In the genomic region with DNA sequence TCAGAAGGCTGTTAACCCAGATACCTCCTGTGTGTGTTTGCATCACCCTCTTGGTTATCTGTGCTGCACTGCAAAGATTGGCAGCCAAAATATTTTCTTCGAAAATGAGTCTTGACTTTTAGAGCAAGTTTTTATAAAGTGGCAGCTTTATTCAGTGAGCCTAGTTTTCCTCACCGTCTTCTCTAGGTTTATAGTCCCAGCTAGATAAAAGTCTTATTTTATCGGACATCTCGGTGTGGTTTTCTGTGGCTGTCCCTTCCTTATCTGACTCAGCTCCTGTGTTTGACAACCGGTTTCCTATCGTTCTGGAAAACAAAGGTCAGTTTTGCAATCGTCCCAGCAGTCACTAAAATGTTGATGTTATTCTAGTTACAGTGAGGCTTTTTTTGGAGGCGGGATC, we compare ENCODE assay signal across 9 mouse cellular contexts. TPM values are rescaled to one million over a fixed set of nuclear protein-coding genes. Genes with fewer than 3 reads are reported as not detected.
DNase-seq lines count a peak whose midpoint lies in the region; ATAC-seq and TF ChIP-seq lines count a peak whose summit lies in the region.
"Had no signal": no experiment of that assay in that cellular context is flagged by ENCODE, and none has a peak within 500 bp of the region (broad histone marks: within the 10 kb centered on the region; RNA-seq: fewer than 3 reads in every experiment).

No protein-coding gene starts in this region.

- H3K4me3 ChIP-seq in kidney, embryonic 14.5 days (ENCODE audit: low read length) = no peak overlapping the region; the same call in 1 of the 2 replicates
- H3K4me3 ChIP-seq in embryonic facial prominence, embryonic 13.5 days = 0 out of 2 replicates have a peak overlapping the region, but pooled peaks have one; percentile 89
- peak overlapping the region; percentile 86 for H3K4me3 ChIP-seq in intestine, postnatal 0 days (ENCODE audit: low read depth, low read length)
- 0 out of 2 replicates have a peak overlapping the region, but pooled peaks have one; percentile 82 for H3K4me3 ChIP-seq in neural tube, embryonic 12.5 days
- H3K4me3 ChIP-seq in thymus, adult 2 months (ENCODE audit: control insufficient read depth, insufficient read depth, low read length) = no peak overlapping the region

- peaks cover 7% of the 10 kb centered on the region; the same call in 1 of the 2 replicates for H3K9me3 ChIP-seq in kidney, embryonic 14.5 days (ENCODE audit: control insufficient read depth, low read length)
- no peaks in the 10 kb centered on the region for H3K9me3 ChIP-seq in embryonic facial prominence, embryonic 13.5 days
- no peaks in the 10 kb centered on the region for H3K9me3 ChIP-seq in intestine, postnatal 0 days (ENCODE audit: control insufficient read depth)
- no peaks in the 10 kb centered on the region for H3K9me3 ChIP-seq in neural tube, embryonic 12.5 days

- peaks cover 4% of the 10 kb centered on the region; the same call in 1 of the 2 replicates for H3K36me3 ChIP-seq in kidney, embryonic 14.5 days (ENCODE audit: control insufficient read depth, insufficient read depth, low read length)
- peaks cover 13% of the 10 kb centered on the region for H3K36me3 ChIP-seq in embryonic facial prominence, embryonic 13.5 days
- H3K36me3 ChIP-seq in intestine, postnatal 0 days (ENCODE audit: control insufficient read depth, insufficient read depth) = no peaks in the 10 kb centered on the region
- no peaks in the 10 kb centered on the region for H3K36me3 ChIP-seq in neural tube, embryonic 12.5 days
- H3K36me3 ChIP-seq in thymus, adult 2 months (ENCODE audit: control insufficient read depth, insufficient read depth, low read length) = no peaks in the 10 kb centered on the region

- no peak for ATAC-seq in kidney, embryonic 14.5 days (ENCODE audit: low FRiP score, low TSS enrichment)
- no peak for ATAC-seq in embryonic facial prominence, embryonic 13.5 days (ENCODE audit: insufficient number of reproducible peaks, insufficient read depth, low FRiP score, low TSS enrichment, low read depth)
- no peak for ATAC-seq in intestine, postnatal 0 days
- no peak for ATAC-seq in neural tube, embryonic 12.5 days (ENCODE audit: low FRiP score, low read depth)

- no peak for TF ChIP-seq CTCF in intestine, postnatal 0 days (IDR thresholded peaks at IDR 0.05; ENCODE audit: low read depth)
- no peak for TF ChIP-seq CTCF in thymus, adult 2 months (IDR thresholded peaks at IDR 0.05; ENCODE audit: borderline replicate concordance, control insufficient read depth, extremely low read depth, insufficient read depth, low read length, poor library complexity)

- peaks cover 6% of the 10 kb centered on the region; the same call in 1 of the 2 replicates for H3K4me1 ChIP-seq in kidney, embryonic 14.5 days (ENCODE audit: control insufficient read depth, insufficient read depth, low read length)
- peaks cover 25% of the 10 kb centered on the region for H3K4me1 ChIP-seq in embryonic facial prominence, embryonic 13.5 days
- peaks cover 4% of the 10 kb centered on the region for H3K4me1 ChIP-seq in intestine, postnatal 0 days (replicated peaks; ENCODE audit: control insufficient read depth, insufficient read depth, low read length)
- peaks cover 18% of the 10 kb centered on the region for H3K4me1 ChIP-seq in neural tube, embryonic 12.5 days
- 0 out of 2 replicates have a peak, but pooled peaks cover 2% of the 10 kb centered on the region for H3K4me1 ChIP-seq in thymus, adult 2 months (replicated peaks; ENCODE audit: control insufficient read depth, insufficient read depth, low read length)

- H3K27me3 ChIP-seq in kidney, embryonic 14.5 days (ENCODE audit: control insufficient read depth, insufficient read depth, low read length) = no peaks in the 10 kb centered on the region
- no peaks in the 10 kb centered on the region for H3K27me3 ChIP-seq in embryonic facial prominence, embryonic 13.5 days
- H3K27me3 ChIP-seq in intestine, postnatal 0 days (replicated peaks; ENCODE audit: control insufficient read depth, insufficient read depth, low read length) = no peaks in the 10 kb centered on the region
- H3K27me3 ChIP-seq in neural tube, embryonic 12.5 days (replicated peaks) = no peaks in the 10 kb centered on the region
- H3K27me3 ChIP-seq in thymus, adult 2 months (ENCODE audit: control insufficient read depth, insufficient read depth, low read length) = no peaks in the 10 kb centered on the region

- no peak for DNase-seq in kidney, postnatal 14 days
- DNase-seq in thymus, postnatal 4 days = no peak
- no peak for DNase-seq in layer of hippocampus, adult 9-11 months
- DNase-seq in thymus, adult 2 months = no peak
- DNase-seq: kidney, adult 18-20 months had no signal

- TF ChIP-seq POLR2A in thymus, adult 2 months (IDR thresholded peaks at IDR 0.05; ENCODE audit: control insufficient read depth, extremely low read depth, insufficient read depth, low read length, poor library complexity) = no peak

- no peak overlapping the region for H3K27ac ChIP-seq in kidney, embryonic 14.5 days (ENCODE audit: low read depth, low read length)
- H3K27ac ChIP-seq in embryonic facial prominence, embryonic 13.5 days = no peak overlapping the region
- peak overlapping the region; percentile 96; the same call in 1 of the 2 replicates for H3K27ac ChIP-seq in intestine, postnatal 0 days (ENCODE audit: low read depth, low read length)
- no peak overlapping the region for H3K27ac ChIP-seq in neural tube, embryonic 12.5 days
- H3K27ac ChIP-seq in thymus, adult 2 months (ENCODE audit: control insufficient read depth, insufficient read depth, low read length) = no peak overlapping the region

- peak overlapping the region; percentile 82 for H3K4me2 ChIP-seq in kidney, embryonic 14.5 days (replicated peaks; ENCODE audit: low read depth, low read length)
- H3K4me2 ChIP-seq in embryonic facial prominence, embryonic 13.5 days = peak overlapping the region; percentile 66
- H3K4me2 ChIP-seq in intestine, postnatal 0 days (replicated peaks; ENCODE audit: low read depth) = peak overlapping the region; percentile 83
- H3K4me2 ChIP-seq in neural tube, embryonic 12.5 days (replicated peaks) = peak overlapping the region; percentile 84

- 63% methylated on average over 8 of the region's 8 CpGs for WGBS in kidney, embryonic 14.5 days
- WGBS in embryonic facial prominence, embryonic 13.5 days = 67% methylated on average over 8 of the region's 8 CpGs
- 24% methylated on average over 8 of the region's 8 CpGs for WGBS in intestine, postnatal 0 days
- WGBS in neural tube, embryonic 12.5 days = 74% methylated on average over 8 of the region's 8 CpGs
- WGBS in thymus, adult 2 months = 75% methylated on average over 8 of the region's 8 CpGs

- no peak overlapping the region for H3K9ac ChIP-seq in kidney, embryonic 14.5 days (ENCODE audit: low read depth, low read length)
- peak overlapping the region; percentile 49; the same call in 1 of the 2 replicates for H3K9ac ChIP-seq in embryonic facial prominence, embryonic 13.5 days
- peak overlapping the region; percentile 88; the same call in 1 of the 2 replicates for H3K9ac ChIP-seq in intestine, postnatal 0 days (ENCODE audit: low read depth, low read length)
- no peak overlapping the region for H3K9ac ChIP-seq in neural tube, embryonic 12.5 days

RNA-seq across cellular contexts. Expression of gene Selenoi, which starts 1.6 kb away (rescaled TPM):
- polyA plus RNA-seq in kidney, embryonic 14.5 days (2014; fragmentation: Nextera tagmentation; extraction: Ambion mirVana) = 16.9 and 19.1 TPM in 2 replicates
- polyA plus RNA-seq in embryonic facial prominence, embryonic 13.5 days (2015; fragmentation: Nextera tagmentation; extraction: Ambion mirVana) = 17.6 and 17.8 TPM in 2 replicates
- polyA plus RNA-seq in intestine, postnatal 0 days (2015; fragmentation: Nextera tagmentation; extraction: Ambion mirVana) = 66.2 and 78.5 TPM in 2 replicates
- 22.5 and 23.2 TPM in 2 replicates for polyA plus RNA-seq in neural tube, embryonic 12.5 days (2016; fragmentation: Nextera tagmentation; extraction: Ambion mirVana)
- 32.2 and 33.4 TPM in 2 replicates for polyA plus RNA-seq in thymus, adult 2 months (2012; rRNA removed)

RNA-seq across cellular contexts. Expression of gene Adgrf3, which starts 28.5 kb away (rescaled TPM):
- 0.28 TPM in 1 of 2 replicates, not detected in the other for polyA plus RNA-seq in kidney, embryonic 14.5 days (2014; fragmentation: Nextera tagmentation; extraction: Ambion mirVana)
- not detected in 2 replicates for polyA plus RNA-seq in embryonic facial prominence, embryonic 13.5 days (2015; fragmentation: Nextera tagmentation; extraction: Ambion mirVana)
- 0.07 TPM in 1 of 2 replicates, not detected in the other for polyA plus RNA-seq in intestine, postnatal 0 days (2015; fragmentation: Nextera tagmentation; extraction: Ambion mirVana)
- not detected in 2 replicates for polyA plus RNA-seq in neural tube, embryonic 12.5 days (2016; fragmentation: Nextera tagmentation; extraction: Ambion mirVana)
- 0.30 and 0.31 TPM in 2 replicates for polyA plus RNA-seq in thymus, adult 2 months (2012; rRNA removed)

RNA-seq across cellular contexts. Expression of gene Drc1, which starts 47.2 kb away (rescaled TPM):
- 0.23 and 0.24 TPM in 2 replicates for polyA plus RNA-seq in kidney, embryonic 14.5 days (2014; fragmentation: Nextera tagmentation; extraction: Ambion mirVana)
- polyA plus RNA-seq in embryonic facial prominence, embryonic 13.5 days (2015; fragmentation: Nextera tagmentation; extraction: Ambion mirVana) = 0.13 and 0.51 TPM in 2 replicates
- 0.72 and 1.1 TPM in 2 replicates for polyA plus RNA-seq in intestine, postnatal 0 days (2015; fragmentation: Nextera tagmentation; extraction: Ambion mirVana)
- 1.2 and 1.4 TPM in 2 replicates for polyA plus RNA-seq in neural tube, embryonic 12.5 days (2016; fragmentation: Nextera tagmentation; extraction: Ambion mirVana)
- polyA plus RNA-seq in thymus, adult 2 months (2012; rRNA removed) = 1.1 and 1.4 TPM in 2 replicates

Comparison
In these comparisons a context has a peak if more than half of its experiments do, and no peak if none do; other contexts are left out.
1. H3K4me3 ChIP-seq: peak in embryonic facial prominence, embryonic 13.5 days (single experiment), intestine, postnatal 0 days (single experiment) and neural tube, embryonic 12.5 days (single experiment); none in kidney, embryonic 14.5 days (single experiment) and thymus, adult 2 months (single experiment).
2. H3K9ac ChIP-seq: peak in embryonic facial prominence, embryonic 13.5 days (single experiment) and intestine, postnatal 0 days (single experiment); none in kidney, embryonic 14.5 days (single experiment) and neural tube, embryonic 12.5 days (single experiment).
3. Peak in every context shown above with its lines, with median percentiles within 50 percentile points of each other: H3K4me2 ChIP-seq.